Mouse (Mus musculus) testis, adult 2 months (tissue): ENCODE measurements around the gene Unc5cl.

Source experiments
- CTCF ChIP-seq: fragments of 200-500 bp; IDR thresholded peaks from 2 replicates; pipeline ENCODE4 v1.5.1; 2012; ENCODE audit warnings: low read depth, mild to moderate bottlenecking, inconsistent platforms, low read length, moderate library complexity; ENCODE audit not compliant: control insufficient read depth, insufficient read depth, insufficient replicate concordance
- POLR2A ChIP-seq: fragments of 200-500 bp; IDR thresholded peaks from 2 replicates; pipeline ENCODE4 v1.6.1; 2012; ENCODE audit warnings: low read depth, mild to moderate bottlenecking, inconsistent platforms, low read length, moderate library complexity; ENCODE audit not compliant: control insufficient read depth

DNA sequence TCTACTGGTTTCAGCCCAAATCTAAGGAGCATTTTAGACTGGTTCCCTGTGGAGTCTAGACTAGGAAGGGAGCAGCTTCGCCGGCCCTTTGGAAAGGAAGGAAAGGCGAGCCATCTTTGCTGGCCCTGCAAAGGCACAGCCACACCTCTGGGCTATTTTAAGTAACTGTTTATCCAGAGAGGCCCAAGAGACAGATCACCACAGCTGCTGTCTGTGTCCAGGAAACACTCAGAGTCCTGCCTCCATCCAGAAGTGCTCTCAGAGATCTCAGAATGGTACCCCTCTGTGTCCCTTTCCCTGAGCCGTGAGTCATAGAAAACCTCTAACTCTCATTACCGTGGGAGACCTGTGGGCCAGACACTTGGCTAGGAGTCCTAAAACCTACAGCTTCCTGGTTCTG is 24.3 kb upstream of the Unc5cl start:
- TF ChIP-seq CTCF (no peak), POLR2A (no peak)
